Mouse (Mus musculus): Measurements from ENCODE around the gene Top3b. TPM values are rescaled to one million over a fixed set of nuclear protein-coding genes. Genes with fewer than 3 reads are reported as not detected.
"Not testable (repeated sequence)": the region's sequence is repeated elsewhere in the genome, so short reads cannot be mapped to it uniquely, and the experiment has no call there.

Top3b gene
- 71.7 and 78.5 TPM in 2 replicates for polyA plus RNA-seq (2016; fragmentation: Nextera tagmentation; extraction: Ambion mirVana)

DNA sequence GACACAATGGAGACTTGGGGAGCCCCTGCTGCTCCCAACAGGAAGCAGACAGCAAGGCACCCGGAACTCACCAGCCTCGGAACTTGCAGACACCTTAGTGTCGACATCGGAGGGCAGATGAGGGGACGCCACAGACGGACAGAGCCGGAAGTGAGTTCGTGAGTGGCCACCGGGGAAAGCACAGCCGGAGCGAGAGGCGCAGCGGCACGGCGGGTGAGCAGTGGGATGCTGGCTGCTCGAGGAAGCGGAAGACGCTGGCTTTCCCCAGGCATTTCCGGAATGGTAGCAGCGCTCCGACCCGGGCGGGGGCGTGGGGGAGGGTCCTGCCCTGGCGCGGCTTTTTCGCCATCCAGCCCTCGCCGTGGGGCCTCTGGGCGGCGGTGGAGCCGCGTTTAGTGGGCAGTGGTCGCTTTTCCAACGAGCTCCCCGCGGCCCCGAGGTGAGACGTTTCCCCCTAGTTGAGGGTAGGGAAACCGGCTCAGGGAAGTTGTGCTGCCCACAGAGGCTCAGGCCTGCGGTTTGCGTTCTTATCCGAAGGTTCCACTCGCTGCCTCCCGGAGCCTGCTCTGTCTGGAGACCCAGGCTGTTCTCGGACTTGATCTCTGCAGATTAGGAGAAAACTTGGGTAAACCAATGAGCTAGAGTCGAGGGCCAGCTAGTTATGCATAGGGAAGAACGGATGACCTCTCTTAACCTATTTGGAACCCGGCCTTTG is at the start of gene Top3b, which contains the start of gene Vpreb1:
Gene Top3b, plus strand, starts transcription at position 120 of the 715 bp plus-strand sequence.
Gene Vpreb1, minus strand, starts transcription at position 227 of the 715 bp plus-strand sequence.
- WGBS, result under 1% methylated on average over 49 of the region's 49 CpGs
- DNase-seq (ENCODE audit: low spot score), result peak; percentile 96
- Histone ChIP-seq H3K27ac (replicated peaks) (peak within 1 kb of the TSS; percentile 95), H3K4me3 (peak within 1 kb of the TSS; percentile 83), H3K9me3 (0 out of 2 replicates have a peak, but pooled peaks cover under 1% of the 10 kb centered on the region), H3K4me1 (peaks cover 16% of the 10 kb centered on the region), H3K36me3 (replicated peaks) (peaks cover 12% of the 10 kb centered on the region), H3K27me3 (replicated peaks; ENCODE audit: low read depth, poor library complexity, severe bottlenecking) (no peaks in the 10 kb centered on the region)

DNA sequence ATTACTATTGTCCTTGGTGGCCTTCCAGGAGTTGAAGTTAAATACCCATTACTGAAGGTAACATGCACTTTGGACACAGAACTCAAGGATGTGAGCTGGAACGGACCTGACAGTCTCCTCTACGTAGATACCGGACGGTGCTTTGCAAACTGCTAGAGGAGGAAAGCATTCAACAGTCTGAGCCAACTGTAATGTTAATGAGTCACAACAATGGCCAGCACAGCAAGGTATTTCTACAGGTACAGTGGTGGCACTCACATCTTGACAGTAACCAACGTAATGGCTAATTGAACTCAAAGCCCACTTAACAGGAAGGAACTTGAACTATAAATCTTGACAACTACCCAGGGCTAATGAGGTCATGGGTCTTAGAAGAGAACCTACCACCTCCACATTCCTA is 45.1 kb upstream of the Top3b start:
- H3K36me3 ChIP-seq (replicated peaks), result no peaks in the 10 kb centered on the region
- no peak overlapping the region for H3K27ac ChIP-seq (replicated peaks)
- WGBS, result 37% methylated on average over 5 of the region's 5 CpGs
- H3K9me3 ChIP-seq, result no peaks in the 10 kb centered on the region
- no peak for DNase-seq (ENCODE audit: low spot score)
- H3K4me1 ChIP-seq, result peaks cover 7% of the 10 kb centered on the region; the same call in 1 of the 2 replicates
- no peak overlapping the region for H3K4me3 ChIP-seq
- no peaks in the 10 kb centered on the region for H3K27me3 ChIP-seq (replicated peaks; ENCODE audit: low read depth, poor library complexity, severe bottlenecking)

GRCm38 (mm10) chr16:16826223-16826622 is 44.3 kb upstream of the Top3b start:
- Histone ChIP-seq H3K27ac (replicated peaks) (no peak overlapping the region), H3K9me3 (no peaks in the 10 kb centered on the region), H3K4me3 (no peak overlapping the region), H3K4me1 (peaks cover 7% of the 10 kb centered on the region; the same call in 1 of the 2 replicates), H3K36me3 (replicated peaks) (no peaks in the 10 kb centered on the region), H3K27me3 (replicated peaks; ENCODE audit: low read depth, poor library complexity, severe bottlenecking) (no peaks in the 10 kb centered on the region)
- no peak for DNase-seq (ENCODE audit: low spot score)
- 93% methylated on average over 2 of the region's 2 CpGs for WGBS

- Histone ChIP-seq H3K9me3 (no peaks in the 10 kb centered on the region), H3K4me1 (peaks cover 7% of the 10 kb centered on the region; the same call in 1 of the 2 replicates), H3K27me3 (replicated peaks; ENCODE audit: low read depth, poor library complexity, severe bottlenecking) (no peaks in the 10 kb centered on the region), H3K27ac (replicated peaks) (no peak within 1 kb of the TSS), H3K4me3 (peak within 1 kb of the TSS; percentile 63), H3K36me3 (replicated peaks) (no peaks in the 10 kb centered on the region)
- peak; percentile 80 for DNase-seq (ENCODE audit: low spot score)
- WGBS, result 7% methylated on average over 33 of the region's 33 CpGs
Observed at GRCm38 (mm10) chr16:16828757-16829615, 41.5 kb upstream of the Top3b start, which contains the start of gene Spag6l. Spag6l (minus strand) TSS chr16:16829456.

- WGBS, result 83% methylated on average over 3 of the region's 3 CpGs
- Histone ChIP-seq H3K4me3 (peak overlapping the region; percentile 63; the same call in 1 of the 2 replicates), H3K9me3 (no peaks in the 10 kb centered on the region), H3K27me3 (replicated peaks; ENCODE audit: low read depth, poor library complexity, severe bottlenecking) (no peaks in the 10 kb centered on the region), H3K4me1 (peaks cover 7% of the 10 kb centered on the region; the same call in 1 of the 2 replicates), H3K27ac (replicated peaks) (no peak overlapping the region), H3K36me3 (replicated peaks) (no peaks in the 10 kb centered on the region)
- DNase-seq (ENCODE audit: low spot score), result no peak
Observed at GRCm38 (mm10) chr16:16829671-16830070, 40.9 kb upstream of the Top3b start.

- 0 out of 2 replicates have a peak, but pooled peaks cover 2% of the 10 kb centered on the region for H3K9me3 ChIP-seq
- no peak overlapping the region for H3K4me3 ChIP-seq
- H3K27ac ChIP-seq (replicated peaks), result no peak overlapping the region
- DNase-seq (ENCODE audit: low spot score), result no peak
- H3K36me3 ChIP-seq (replicated peaks), result no peaks in the 10 kb centered on the region
- no peaks in the 10 kb centered on the region for H3K27me3 ChIP-seq (replicated peaks; ENCODE audit: low read depth, poor library complexity, severe bottlenecking)
- H3K4me1 ChIP-seq, result no peaks in the 10 kb centered on the region
Observed at GRCm38 (mm10) chr16:16849196-16849595, 21.3 kb upstream of the Top3b start.

- 82% methylated on average over 3 of the region's 3 CpGs for WGBS
- Histone ChIP-seq H3K9me3 (0 out of 2 replicates have a peak, but pooled peaks cover 2% of the 10 kb centered on the region), H3K36me3 (replicated peaks) (no peaks in the 10 kb centered on the region), H3K4me1 (no peaks in the 10 kb centered on the region), H3K27me3 (replicated peaks; ENCODE audit: low read depth, poor library complexity, severe bottlenecking) (no peaks in the 10 kb centered on the region), H3K27ac (replicated peaks) (no peak overlapping the region), H3K4me3 (no peak overlapping the region)
- DNase-seq (ENCODE audit: low spot score), result no peak
Observed at GRCm38 (mm10) chr16:16852411-16852810, 18.1 kb upstream of the Top3b start.

DNA sequence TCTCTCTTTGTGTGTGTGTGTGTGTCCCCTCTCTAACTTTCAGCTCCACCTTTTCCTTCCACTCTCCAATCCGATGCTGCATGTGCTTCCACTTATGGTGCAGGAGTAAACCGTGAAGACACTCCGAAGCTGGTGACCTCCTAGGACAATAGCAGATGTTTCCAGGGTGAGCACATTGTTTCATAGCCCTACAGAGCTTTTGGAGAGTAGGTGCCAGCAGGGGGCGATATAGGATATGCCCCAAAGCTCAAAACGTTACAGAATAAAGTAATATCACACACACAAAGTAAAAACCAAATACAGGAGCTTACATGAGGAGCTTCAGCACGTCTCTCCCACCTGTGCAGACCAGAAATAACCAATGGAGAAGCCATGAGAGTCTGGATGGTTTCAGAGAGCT is 15.7 kb upstream of the Top3b start:
- no peaks in the 10 kb centered on the region for H3K27me3 ChIP-seq (replicated peaks; ENCODE audit: low read depth, poor library complexity, severe bottlenecking)
- no peaks in the 10 kb centered on the region for H3K36me3 ChIP-seq (replicated peaks)
- 0 out of 2 replicates have a peak, but pooled peaks cover 2% of the 10 kb centered on the region for H3K9me3 ChIP-seq
- peak; percentile 49 for DNase-seq (ENCODE audit: low spot score)
- H3K4me3 ChIP-seq, result no peak overlapping the region
- H3K27ac ChIP-seq (replicated peaks), result no peak overlapping the region
- WGBS, result 35% methylated on average over 6 of the region's 6 CpGs
- H3K4me1 ChIP-seq, result no peaks in the 10 kb centered on the region

DNA sequence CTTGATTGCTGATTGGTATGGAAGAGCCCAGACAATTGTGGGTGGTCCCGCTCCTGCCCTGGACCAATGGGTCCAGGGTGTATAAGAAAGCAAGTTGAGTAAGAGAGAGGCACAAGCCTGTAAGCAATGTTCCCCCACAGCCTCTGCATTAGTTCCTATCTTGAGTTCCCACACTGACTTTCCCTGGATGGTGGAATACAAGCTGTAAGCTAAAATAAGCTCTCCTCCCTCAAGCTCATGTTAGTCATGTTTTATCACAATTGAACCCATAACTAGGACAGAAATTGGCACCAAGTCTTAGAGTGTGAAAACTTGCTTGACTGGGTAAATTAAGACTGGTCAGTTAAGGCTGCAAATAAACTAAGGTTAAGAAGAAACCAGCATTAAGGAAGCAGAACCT is 15.0 kb upstream of the Top3b start:
- Histone ChIP-seq H3K9me3 (0 out of 2 replicates have a peak, but pooled peaks cover 2% of the 10 kb centered on the region), H3K4me1 (no peaks in the 10 kb centered on the region), H3K27me3 (replicated peaks; ENCODE audit: low read depth, poor library complexity, severe bottlenecking) (no peaks in the 10 kb centered on the region), H3K4me3 (no peak overlapping the region), H3K36me3 (replicated peaks) (no peaks in the 10 kb centered on the region), H3K27ac (replicated peaks) (no peak overlapping the region)
- no peak for DNase-seq (ENCODE audit: low spot score)
- WGBS, result 86% methylated on average over 1 of the region's 1 CpGs

DNA sequence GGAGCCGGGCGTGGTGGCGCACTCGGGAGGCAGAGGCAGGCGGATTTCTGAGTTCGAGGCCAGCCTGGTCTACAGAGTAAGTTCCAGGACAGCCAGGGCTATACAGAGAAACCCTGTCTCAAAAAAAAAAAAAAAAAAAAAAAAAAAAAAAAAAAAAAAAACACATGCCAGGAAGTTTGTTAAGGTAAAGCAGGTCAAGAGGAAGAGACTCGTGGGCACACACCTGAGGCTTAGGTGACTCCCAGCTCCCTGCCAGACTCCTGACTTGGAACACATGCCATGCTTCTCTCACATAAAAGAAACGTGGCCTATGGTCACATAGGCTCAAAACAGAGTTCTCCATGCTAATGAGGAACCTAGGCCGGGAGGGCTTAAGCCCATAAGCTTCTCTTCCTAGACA is 14.5 kb upstream of the Top3b start:
- H3K4me1 ChIP-seq; H3K4me3 ChIP-seq; H3K27ac ChIP-seq (replicated peaks); H3K9me3 ChIP-seq; DNase-seq (ENCODE audit: low spot score); H3K36me3 ChIP-seq (replicated peaks); H3K27me3 ChIP-seq (replicated peaks; ENCODE audit: low read depth, poor library complexity, severe bottlenecking): not testable (repeated sequence)
- 83% methylated on average over 9 of the region's 9 CpGs for WGBS

DNA sequence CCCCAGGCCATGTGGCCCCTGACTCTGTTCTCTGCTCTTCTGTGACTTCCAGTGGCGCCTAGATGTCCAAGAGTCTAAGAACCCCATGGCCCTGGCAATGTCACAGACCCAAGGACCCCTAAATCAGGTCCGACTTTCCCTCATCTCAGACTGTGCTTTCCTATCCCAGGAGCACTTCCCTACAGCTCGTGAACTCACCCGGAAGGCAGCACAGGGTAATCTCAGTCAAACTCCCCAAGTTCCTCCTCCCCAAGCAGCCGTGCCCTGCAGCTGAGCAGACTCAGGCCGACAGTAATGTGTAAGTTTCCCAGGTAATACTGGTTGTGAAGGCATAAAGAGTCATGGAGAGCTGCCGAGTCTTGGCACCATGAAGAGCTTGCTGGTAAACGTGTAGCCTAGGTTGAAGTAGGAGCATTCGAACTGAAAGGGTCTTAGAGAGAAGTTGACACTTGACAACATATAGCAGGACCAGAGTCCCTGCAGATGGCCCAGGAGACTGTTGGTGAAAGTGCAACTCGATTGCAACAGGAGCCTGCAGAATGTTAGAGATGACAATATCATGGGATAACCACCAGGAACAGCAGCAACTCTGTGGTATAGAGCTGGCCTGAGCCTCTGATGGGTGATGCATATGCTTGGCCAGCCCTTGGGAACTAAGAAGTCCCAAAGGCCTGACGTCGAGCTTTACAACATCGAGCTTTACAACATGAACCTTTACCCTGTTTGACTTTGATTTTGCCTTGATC is 13.6 kb upstream of the Top3b start:
- Histone ChIP-seq H3K36me3 (replicated peaks) (no peaks in the 10 kb centered on the region), H3K4me1 (no peaks in the 10 kb centered on the region), H3K9me3 (no peaks in the 10 kb centered on the region), H3K4me3 (no peak overlapping the region), H3K27ac (replicated peaks) (no peak overlapping the region), H3K27me3 (replicated peaks; ENCODE audit: low read depth, poor library complexity, severe bottlenecking) (no peaks in the 10 kb centered on the region)
- no peak for DNase-seq (ENCODE audit: low spot score)
- 75% methylated on average over 13 of the region's 13 CpGs for WGBS

GRCm38 (mm10) chr16:16862288-16862687 is 8.2 kb upstream of the Top3b start:
- no peaks in the 10 kb centered on the region for H3K36me3 ChIP-seq (replicated peaks)
- peaks cover 7% of the 10 kb centered on the region; the same call in 1 of the 2 replicates for H3K4me1 ChIP-seq
- no peaks in the 10 kb centered on the region for H3K9me3 ChIP-seq
- no peak overlapping the region for H3K27ac ChIP-seq (replicated peaks)
- WGBS, result 79% methylated on average over 3 of the region's 3 CpGs
- no peak for DNase-seq (ENCODE audit: low spot score)
- no peak overlapping the region for H3K4me3 ChIP-seq
- no peaks in the 10 kb centered on the region for H3K27me3 ChIP-seq (replicated peaks; ENCODE audit: low read depth, poor library complexity, severe bottlenecking)

Data from embryonic facial prominence, embryonic 10.5 days (tissue).